Mouse (Mus musculus) adrenal gland, adult 2 months (tissue): ENCODE results near the gene Islr2. TPM values are rescaled to one million over a fixed set of nuclear protein-coding genes. Genes with fewer than 3 reads are reported as not detected.
"Not testable (repeated sequence)": the region's sequence is repeated elsewhere in the genome, so short reads cannot be mapped to it uniquely, and the experiment has no call there.

Source experiments
- DNase-seq: peaks from one replicate; pipeline ENCODE4 v3.0.0; 2021
- long read RNA-seq: library from polyadenylated mRNA; stranded (forward); transcript quantifications from one replicate; pipeline ENCODE4 v2.0.0, GENCODE M21; 2021
- polyA plus RNA-seq: library from polyadenylated mRNA; depleted of rRNA; stranded (reverse); fragments of >200 nt; gene quantifications from 2 replicates; pipeline ENCODE4 v1.2.3, GENCODE M21; 2012; rRNA removed
- total RNA-seq, 2 experiments: library from RNA; stranded (reverse); gene quantifications; 2 replicates each; pipeline ENCODE4 v1.2.3; 2021

Gene Islr2
- total RNA-seq = 1 to 10 TPM; 1.5 to 2.0 TPM
- 1.3 and 2.0 TPM in 2 replicates for polyA plus RNA-seq
- long read RNA-seq, full-length matches to known transcripts = 1 of 1 reads
- long read RNA-seq, partial matches to known transcripts = 0 of 1 reads
- long read RNA-seq, other reads (novel, unspliced or antisense) = 0 of 1 reads

DNA sequence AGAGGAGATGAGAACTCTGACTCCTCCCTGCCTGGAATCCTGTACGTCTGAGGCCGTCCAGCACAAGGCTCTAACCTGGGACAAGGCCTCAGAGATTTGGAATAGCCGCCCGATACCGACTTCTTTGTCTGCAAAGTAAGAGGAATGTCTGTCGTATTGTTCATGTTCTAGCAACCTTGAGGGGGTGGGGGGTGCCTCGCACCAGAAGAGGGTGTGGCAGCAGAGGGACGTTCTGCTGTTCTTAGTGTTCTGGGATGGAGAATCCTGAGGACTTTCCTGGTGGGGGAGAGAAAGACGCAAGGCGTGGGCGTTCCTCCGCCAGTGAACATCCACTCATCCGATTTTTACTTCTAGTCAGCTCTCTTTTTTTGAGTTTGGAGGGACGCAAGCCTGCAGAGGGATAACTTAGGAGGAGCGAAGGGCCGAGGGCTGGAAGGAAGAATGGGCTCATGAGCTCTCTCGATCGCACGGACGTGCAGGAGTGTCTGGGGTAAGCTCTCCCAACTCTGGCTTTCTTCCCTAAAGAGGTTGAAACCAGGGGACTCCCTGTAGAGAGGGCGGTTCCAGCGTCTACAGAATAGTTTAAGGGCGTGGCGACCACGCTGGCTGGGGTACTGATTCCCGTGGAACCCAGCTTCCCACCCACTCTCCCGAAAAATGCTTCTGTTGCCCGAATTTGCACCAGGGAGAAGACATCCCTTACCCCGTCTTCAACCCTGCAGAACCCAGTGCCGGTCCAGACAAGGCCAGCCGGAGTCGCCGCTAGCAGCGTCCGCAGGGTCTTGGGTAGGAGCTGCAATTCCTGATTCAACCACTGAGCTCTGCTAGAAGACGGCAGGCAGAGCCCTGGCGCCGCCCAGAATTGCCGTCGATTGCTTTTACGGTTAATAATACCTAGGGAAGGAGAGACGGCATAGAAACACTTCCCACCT lies at the start of gene Islr2, which contains the start of gene Islr:
Islr2 (minus strand) TSS at position 804 of the 932 bp plus-strand sequence.
Islr (minus strand) TSS at position 791 of the 932 bp plus-strand sequence.
- DNase-seq = peak; percentile 84

DNA sequence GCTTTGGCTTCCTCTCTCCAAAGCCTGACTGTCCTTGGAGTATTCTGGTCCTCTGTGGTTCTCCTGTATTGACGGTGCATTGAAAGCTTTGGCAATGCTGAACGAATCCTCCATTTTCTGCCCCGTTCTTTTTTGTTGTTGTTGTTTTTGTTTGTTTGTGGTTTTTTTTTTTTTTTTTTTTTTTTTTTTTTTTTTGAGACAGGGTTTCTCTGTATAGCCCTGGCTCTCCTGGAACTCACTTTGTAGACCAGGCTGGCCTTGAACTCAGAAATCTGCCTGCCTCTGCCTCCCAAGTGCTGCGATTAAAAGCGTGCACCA lies 49.6 kb upstream of the Islr2 start:
- DNase-seq = not testable (repeated sequence)

- DNase-seq = peak; percentile 97
Observed at GRCm38 (mm10) chr9:58253033-58253804, 49.1 kb upstream of the Islr2 start, which contains the start of gene Stoml1. TSS of gene Stoml1 (plus strand) at chr9:58253164.

DNA sequence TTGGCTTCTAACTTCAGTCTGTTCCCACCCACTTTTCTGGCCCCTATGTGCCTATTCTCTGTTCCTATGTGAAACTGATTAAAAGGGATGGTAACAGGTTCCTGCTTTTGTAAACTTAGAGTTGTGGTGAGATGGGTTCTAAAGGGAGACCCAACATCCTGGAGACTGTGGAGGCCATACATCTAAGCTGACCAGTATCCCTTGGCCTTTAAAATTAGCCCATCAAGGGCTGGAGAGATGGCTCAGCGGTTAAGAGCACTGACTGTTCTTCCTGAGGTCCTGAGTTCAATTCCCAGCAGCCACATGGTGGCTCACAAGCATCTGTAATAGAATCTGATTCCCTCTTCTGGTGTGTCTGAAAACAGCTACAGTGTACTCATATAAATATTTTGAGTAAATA lies 46.6 kb upstream of the Islr2 start:
- DNase-seq = not testable (repeated sequence)

GRCm38 (mm10) chr9:58250322-58250721 lies 46.2 kb upstream of the Islr2 start:
- no peak for DNase-seq

- DNase-seq = peak; percentile 90
Observed at GRCm38 (mm10) chr9:58249592-58250192, 45.6 kb upstream of the Islr2 start, which contains the start of gene Pml. TSS of gene Pml (minus strand) at chr9:58249786.

GRCm38 (mm10) chr9:58248746-58249413 lies 44.8 kb upstream of the Islr2 start:
- no peak for DNase-seq

- peak; percentile 90 for DNase-seq
Observed at GRCm38 (mm10) chr9:58247064-58247759, 43.1 kb upstream of the Islr2 start.

DNA sequence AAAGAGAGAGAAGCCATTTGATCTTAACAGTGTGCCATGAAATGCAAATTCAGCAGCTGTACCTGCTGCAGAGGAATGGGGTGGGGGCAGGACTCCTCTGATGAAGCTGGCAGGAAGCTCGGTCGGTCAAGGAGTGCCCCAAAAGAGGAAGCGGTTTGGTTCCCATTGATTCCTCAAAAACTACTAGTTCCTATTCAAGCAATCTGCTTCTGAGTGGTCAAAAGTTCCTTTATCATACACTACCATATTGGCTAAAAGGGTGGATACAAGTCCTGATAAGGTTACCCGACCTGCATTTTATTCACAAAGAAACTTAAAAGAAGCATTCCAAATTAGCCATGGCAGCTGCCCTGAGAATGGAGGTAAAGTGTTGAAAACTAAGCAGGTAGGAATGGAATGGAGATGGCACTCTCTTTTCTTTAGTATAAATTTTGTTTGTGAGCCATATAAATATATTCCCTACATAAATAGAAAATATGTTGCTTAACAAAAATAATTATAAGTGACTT lies 42.0 kb upstream of the Islr2 start:
- DNase-seq = no peak

GRCm38 (mm10) chr9:58243696-58244095 lies 39.6 kb upstream of the Islr2 start:
- DNase-seq = no peak

DNA sequence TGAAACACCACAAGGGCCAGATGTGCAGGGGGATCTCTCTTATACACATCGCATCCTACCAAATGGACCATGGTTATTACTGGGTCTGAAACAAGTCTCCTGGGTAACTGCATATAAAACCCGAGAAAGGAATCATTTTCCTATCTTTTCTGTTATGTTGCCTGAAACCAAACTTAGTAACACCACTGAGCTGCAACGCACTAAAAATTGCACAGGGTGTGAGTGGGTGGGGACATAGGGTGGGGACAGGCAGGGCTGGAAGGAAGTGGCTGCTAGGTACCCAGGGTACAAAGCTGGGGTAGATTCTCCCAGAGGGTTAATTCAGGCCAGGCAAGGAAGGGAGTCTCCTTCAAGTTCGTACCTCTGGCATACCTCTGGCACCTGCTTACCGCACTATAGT lies 38.6 kb upstream of the Islr2 start:
- no peak for DNase-seq

DNA sequence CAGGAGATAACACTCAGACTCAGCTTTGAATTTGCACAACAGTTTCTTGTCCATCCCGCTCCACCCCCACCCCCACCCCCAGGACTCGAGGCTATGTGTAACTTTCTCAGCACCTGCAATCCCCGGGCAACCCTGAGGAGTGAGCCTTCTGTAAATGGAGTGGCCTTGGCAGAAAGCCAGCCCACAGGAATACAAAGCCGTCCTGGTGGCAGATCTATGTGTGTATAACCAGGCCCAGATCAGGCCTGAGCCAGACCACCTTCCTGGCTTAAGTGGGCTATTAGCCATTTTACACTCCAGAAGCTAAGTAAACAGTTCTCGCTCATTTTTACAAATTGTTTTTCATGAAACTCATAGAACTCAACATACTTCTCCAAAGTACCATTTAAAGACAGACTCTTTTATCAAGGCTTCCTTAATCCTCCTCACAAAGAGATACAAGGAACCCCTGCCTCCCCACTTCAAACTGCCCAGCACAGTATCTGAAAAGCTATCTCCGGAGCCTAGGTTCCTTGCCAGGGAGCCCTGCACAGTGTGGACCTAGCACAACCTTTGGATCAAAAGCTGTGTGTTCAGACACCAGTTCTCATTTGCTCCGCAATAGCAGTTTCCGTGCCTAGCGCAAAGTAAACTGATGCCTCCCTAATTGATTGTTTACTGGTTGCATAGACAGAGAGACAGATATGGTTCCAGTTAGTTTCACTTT lies 37.8 kb upstream of the Islr2 start:
- DNase-seq = peak; percentile 72

GRCm38 (mm10) chr9:58234502-58235015 lies 30.4 kb upstream of the Islr2 start:
- DNase-seq = no peak

- no peak for DNase-seq
Observed at GRCm38 (mm10) chr9:58232374-58232773, 28.3 kb upstream of the Islr2 start.

DNA sequence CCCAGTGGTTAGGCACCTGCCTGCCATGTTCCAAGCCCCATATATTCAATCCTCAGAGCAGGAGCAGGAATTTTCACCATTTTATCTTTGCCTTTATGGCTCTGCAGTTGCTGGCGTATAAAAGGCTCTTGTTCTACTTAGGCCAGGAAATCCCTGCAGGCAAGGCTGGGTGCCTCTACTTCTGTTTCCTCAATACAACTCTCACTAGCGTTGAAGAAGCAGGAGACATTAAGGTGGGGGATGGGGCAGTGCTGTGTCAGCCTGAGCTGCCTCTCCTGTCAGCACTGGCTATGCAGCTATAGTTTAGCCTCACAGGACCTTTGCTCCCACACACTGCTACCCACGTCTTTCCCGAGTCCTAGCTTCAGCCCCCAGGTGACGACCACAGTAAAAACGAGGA lies 27.6 kb upstream of the Islr2 start:
- DNase-seq = no peak

DNA sequence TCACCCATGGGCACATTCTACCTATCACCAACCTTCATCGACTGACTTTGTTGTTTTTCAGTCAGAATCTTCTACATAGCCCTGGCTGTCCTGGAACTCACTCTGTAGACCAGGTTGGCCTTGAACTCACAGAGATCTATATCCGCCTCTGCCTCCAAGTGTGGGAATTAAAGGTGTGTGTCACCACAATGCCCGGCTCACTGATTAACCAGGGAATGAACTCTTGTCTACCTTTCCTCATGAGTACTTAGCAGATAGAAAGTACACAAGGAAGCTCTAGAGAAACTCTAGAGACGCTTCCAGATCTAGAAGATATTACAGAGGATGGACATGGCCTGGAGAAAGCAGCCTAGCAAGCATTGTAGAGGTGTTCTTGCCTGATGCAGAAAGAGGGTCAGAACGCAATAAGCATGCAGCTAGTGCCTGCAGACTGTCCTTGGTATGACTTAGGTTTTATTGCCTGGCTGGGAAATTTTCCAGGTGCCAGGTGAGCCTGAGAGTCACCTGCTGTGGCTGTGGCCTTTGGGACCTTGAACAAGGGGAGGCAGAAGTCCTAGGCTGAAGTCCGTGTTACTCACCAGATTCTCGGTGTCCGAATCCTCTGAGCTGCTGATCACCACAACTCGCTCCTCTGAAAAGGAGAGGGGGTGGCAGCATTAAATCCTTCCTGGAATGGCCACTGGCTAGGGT lies 24.8 kb upstream of the Islr2 start:
- DNase-seq = no peak

- peak; percentile 67 for DNase-seq
Observed at GRCm38 (mm10) chr9:58225915-58226913, 22.1 kb upstream of the Islr2 start.

DNA sequence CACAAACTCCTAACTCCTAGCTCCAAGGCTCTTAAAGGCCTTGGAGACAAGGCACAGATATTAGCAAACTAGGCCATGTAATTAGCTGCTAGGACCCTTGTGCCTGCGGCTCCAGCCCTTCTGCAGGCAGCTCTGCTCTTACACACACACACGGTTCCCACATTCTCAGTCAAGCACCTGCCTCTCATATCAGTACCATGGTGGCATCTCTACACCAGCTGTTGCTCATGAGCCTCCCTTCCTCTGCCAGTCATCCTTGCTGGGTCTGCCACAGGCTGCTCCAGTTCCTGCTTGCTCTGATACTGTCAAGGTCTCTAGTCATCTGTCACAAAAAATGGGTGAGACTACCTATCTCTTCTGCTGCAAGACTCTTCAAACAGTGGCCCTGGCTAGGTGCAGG lies 20.2 kb upstream of the Islr2 start:
- no peak for DNase-seq
